ENCODE assay signal across 20 mouse cellular contexts in the genomic region with DNA sequence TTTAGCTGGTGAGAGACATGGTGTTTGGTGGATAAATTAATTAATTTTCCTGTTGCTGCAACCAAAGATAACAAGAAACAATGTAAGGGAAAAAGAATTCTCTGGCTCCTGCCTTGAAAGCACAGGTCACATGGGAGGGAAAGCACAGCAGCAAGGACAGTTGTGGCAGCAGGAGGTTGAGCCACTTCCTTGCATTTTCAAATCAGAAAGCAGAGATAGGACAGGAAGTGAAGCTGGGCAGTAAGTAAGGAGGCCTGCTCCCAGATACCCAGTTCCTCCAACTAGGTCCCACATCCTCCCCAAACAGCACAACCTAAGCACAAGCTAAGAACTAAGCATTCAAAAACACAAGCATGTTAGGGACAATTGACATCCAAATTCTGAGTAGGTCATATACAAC. TPM values are rescaled to one million over a fixed set of nuclear protein-coding genes. Genes with fewer than 3 reads are reported as not detected.
DNase-seq lines count a peak whose midpoint lies in the region; ATAC-seq and TF ChIP-seq lines count a peak whose summit lies in the region.
"Had no signal": no experiment of that assay in that cellular context is flagged by ENCODE, and none has a peak within 500 bp of the region (broad histone marks: within the 10 kb centered on the region; RNA-seq: fewer than 3 reads in every experiment).

No protein-coding gene starts in this region.

- H3K4me1 ChIP-seq in liver, embryonic 16.5 days (ENCODE audit: control insufficient read depth, low read depth, low read length), result no peaks in the 10 kb centered on the region; the same call in 1 of the 2 replicates
- no peaks in the 10 kb centered on the region; the same call in 1 of the 2 replicates for H3K4me1 ChIP-seq in cerebellum, adult 2 months (ENCODE audit: control insufficient read depth, insufficient read depth, low read length)
- H3K4me1 ChIP-seq: embryonic facial prominence, embryonic 13.5 days; midbrain, embryonic 13.5 days had no signal

- H3K9me3 ChIP-seq in liver, embryonic 16.5 days (replicated peaks; ENCODE audit: control insufficient read depth, low read length), result no peaks in the 10 kb centered on the region
- H3K9me3 ChIP-seq: embryonic facial prominence, embryonic 13.5 days; midbrain, embryonic 13.5 days had no signal

- no peaks in the 10 kb centered on the region for H3K36me3 ChIP-seq in liver, embryonic 16.5 days (ENCODE audit: control insufficient read depth, insufficient read depth)
- H3K36me3 ChIP-seq: embryonic facial prominence, embryonic 13.5 days; midbrain, embryonic 13.5 days had no signal

- no peak overlapping the region for H3K27ac ChIP-seq in layer of hippocampus, adult 2 months
- peak overlapping the region; percentile 19; the same call in 1 of the 2 replicates for H3K27ac ChIP-seq in liver, embryonic 16.5 days (ENCODE audit: low read length)
- no peak overlapping the region for H3K27ac ChIP-seq in cerebellum, adult 2 months (ENCODE audit: insufficient read depth, low read length)
- H3K27ac ChIP-seq: embryonic facial prominence, embryonic 13.5 days; hindbrain, embryonic 14.5 days; midbrain, embryonic 13.5 days had no signal

- H3K27me3 ChIP-seq in liver, embryonic 16.5 days (ENCODE audit: control insufficient read depth, insufficient read depth, low read depth, low read length), result no peaks in the 10 kb centered on the region
- H3K27me3 ChIP-seq in cerebellum, adult 2 months (ENCODE audit: control insufficient read depth, insufficient read depth, low read length), result no peaks in the 10 kb centered on the region
- H3K27me3 ChIP-seq: CH12.LX; embryonic facial prominence, embryonic 13.5 days; midbrain, embryonic 13.5 days had no signal

- no peak for TF ChIP-seq CTCF in layer of hippocampus, adult 2 months (conservative IDR thresholded peaks at IDR 0.05)
- no peak for TF ChIP-seq CTCF in cerebellum, adult 2 months (IDR thresholded peaks at IDR 0.05; ENCODE audit: borderline replicate concordance, insufficient read depth, low read depth, low read length)

- no peak for TF ChIP-seq POLR2A in cerebellum, adult 2 months (IDR thresholded peaks at IDR 0.05; ENCODE audit: borderline replicate concordance, insufficient read depth, low read length)

- no peak overlapping the region for H3K9ac ChIP-seq in liver, embryonic 16.5 days (ENCODE audit: low read depth, low read length)
- H3K9ac ChIP-seq: embryonic facial prominence, embryonic 13.5 days; hindbrain, embryonic 14.5 days; midbrain, embryonic 13.5 days had no signal

- peak; percentile 3 for DNase-seq in adrenal gland, postnatal 10 days
- DNase-seq in adrenal gland, postnatal 4 days (ENCODE audit: low spot score in 2 of 2), result no peak
- DNase-seq in layer of hippocampus, adult 11-12 months (ENCODE audit: low spot score), result peak; percentile 13
- DNase-seq in layer of hippocampus, adult 2 months (ENCODE audit: low spot score in 2 of 2), result no peak
- DNase-seq in T-cell, adult 2 months (ENCODE audit: low spot score), result peak; percentile 26
- DNase-seq in gastrocnemius, postnatal 36 days, result no peak
- no peak for DNase-seq in cerebellum, adult 2 months
- DNase-seq: adrenal gland, postnatal 14 days; cerebellum, adult 9-10 months; kidney, postnatal 25 days; lung, postnatal 14 days; retina, postnatal 1 day; right cerebral cortex, postnatal 4 days had no signal

- no peak overlapping the region for H3K4me3 ChIP-seq in layer of hippocampus, adult 2 months
- H3K4me3 ChIP-seq in liver, embryonic 16.5 days (ENCODE audit: low read depth, low read length), result no peak overlapping the region
- H3K4me3 ChIP-seq in cerebellum, adult 2 months (replicated peaks; ENCODE audit: insufficient read depth, low read depth, low read length), result no peak overlapping the region
- H3K4me3 ChIP-seq: embryonic facial prominence, embryonic 13.5 days; midbrain, embryonic 13.5 days had no signal

- peak; percentile 59 for ATAC-seq in liver, embryonic 16.5 days (ENCODE audit: low read depth)
- ATAC-seq: forebrain, embryonic 16.5 days; intestine, embryonic 16.5 days; midbrain, embryonic 13.5 days had no signal

- intact Hi-C loops in gastrocnemius, postnatal 36 days (cut with DNase I), result no loop called here

- no peak overlapping the region for H3K4me2 ChIP-seq in liver, embryonic 16.5 days (ENCODE audit: low read depth, low read length)
- H3K4me2 ChIP-seq: embryonic facial prominence, embryonic 13.5 days; hindbrain, embryonic 14.5 days; midbrain, embryonic 13.5 days had no signal

RNA-seq across cellular contexts. Expression of gene Klhl6, which starts 15.9 kb away (rescaled TPM):
- 1 to 10 TPM; 6.7 to 7.7 TPM for total RNA-seq in adrenal gland, postnatal 10 days (2021)
- total RNA-seq in adrenal gland, postnatal 4 days (2021), result 1 to 10 TPM; 7.9 to 8.5 TPM
- total RNA-seq in layer of hippocampus, adult 2 months (2021), result 1 to 10 TPM; 1.2 TPM
- polyA plus RNA-seq in liver, embryonic 16.5 days (2015; fragmentation: Nextera tagmentation; extraction: Ambion mirVana), result 11.5 and 12.9 TPM in 2 replicates
- total RNA-seq in gastrocnemius, postnatal 36 days (2021), result 1 to 10 TPM; 1.1 to 1.3 TPM
- 1.2 and 1.6 TPM in 2 replicates for polyA plus RNA-seq in cerebellum, adult 2 months (2012; rRNA removed)

Comparison
In these comparisons a context has a peak if more than half of its experiments do, and no peak if none do; other contexts are left out.
1. DNase-seq: peak in adrenal gland, postnatal 10 days (single experiment), layer of hippocampus, adult 11-12 months (single experiment) and T-cell, adult 2 months (single experiment); none in adrenal gland, postnatal 4 days (0 of 2), layer of hippocampus, adult 2 months (0 of 2), gastrocnemius, postnatal 36 days (0 of 2) and cerebellum, adult 2 months (0 of 2).